23 mouse cellular contexts compared by ENCODE assay signal in the genomic region with DNA sequence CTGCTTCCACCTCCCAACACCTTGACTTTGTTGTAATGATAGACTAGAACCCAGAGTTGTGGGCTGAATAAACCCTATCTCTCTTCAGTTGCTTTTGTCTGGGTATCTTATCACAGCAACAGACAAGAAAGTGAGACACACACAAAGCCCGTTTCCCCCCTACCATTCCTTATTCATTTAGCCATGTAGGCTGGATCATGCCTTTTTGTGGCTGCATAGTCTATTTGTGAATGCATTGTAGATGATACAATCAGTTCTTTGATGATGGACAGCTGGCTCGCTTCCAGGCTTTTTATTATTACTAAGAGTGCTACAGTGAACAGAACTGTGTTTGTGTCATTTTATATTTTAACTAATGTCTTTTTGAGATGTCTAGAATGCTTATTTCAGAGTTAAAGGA.
DNase-seq lines count a peak whose midpoint lies in the region; ATAC-seq and TF ChIP-seq lines count a peak whose summit lies in the region.
"Had no signal": no experiment of that assay in that cellular context is flagged by ENCODE, and none has a peak within 500 bp of the region (broad histone marks: within the 10 kb centered on the region; RNA-seq: fewer than 3 reads in every experiment).

No protein-coding gene starts in this region.

- TF ChIP-seq RAD21 in MEL (IDR thresholded peaks at IDR 0.05; ENCODE audit: low read depth, low read length), result no peak

- no peak for TF ChIP-seq POLR2A in MEL (IDR thresholded peaks at IDR 0.05; ENCODE audit: control insufficient read depth in 1 of 2, insufficient read depth in 1 of 2, low read depth in 1 of 2, low read length in 2 of 2, poor library complexity in 1 of 2)

- H3K9ac ChIP-seq in forebrain, embryonic 14.5 days (ENCODE audit: low read length), result no peak overlapping the region
- no peak overlapping the region for H3K9ac ChIP-seq in hindbrain, embryonic 14.5 days
- H3K9ac ChIP-seq in hindbrain, embryonic 11.5 days (ENCODE audit: low read depth, low read length), result no peak overlapping the region
- H3K9ac ChIP-seq in MEL (ENCODE audit: control insufficient read depth, low read depth, low read length, poor library complexity, severe bottlenecking), result no peak overlapping the region
- H3K9ac ChIP-seq in forebrain, embryonic 16.5 days (replicated peaks; ENCODE audit: low read depth, low read length), result no peak overlapping the region
- H3K9ac ChIP-seq: hindbrain, embryonic 13.5 days had no signal

- H3K4me3 ChIP-seq in forebrain, embryonic 14.5 days (ENCODE audit: low read depth, low read length), result no peak overlapping the region
- no peak overlapping the region for H3K4me3 ChIP-seq in forebrain, embryonic 10.5 days
- H3K4me3 ChIP-seq in hindbrain, embryonic 14.5 days (replicated peaks; ENCODE audit: low read length), result no peak overlapping the region
- H3K4me3 ChIP-seq in hindbrain, embryonic 11.5 days (ENCODE audit: low read depth, low read length), result no peak overlapping the region
- no peak overlapping the region for H3K4me3 ChIP-seq in MEL (ENCODE audit: control insufficient read depth in 1 of 2, insufficient read depth in 1 of 2, low read depth in 2 of 2, low read length in 2 of 2)
- no peak overlapping the region for H3K4me3 ChIP-seq in forebrain, embryonic 16.5 days (replicated peaks; ENCODE audit: low read length)
- H3K4me3 ChIP-seq: heart, adult 2 months; hindbrain, embryonic 13.5 days had no signal

- no peaks in the 10 kb centered on the region for H3K79me2 ChIP-seq in MEL (ENCODE audit: control insufficient read depth, insufficient read depth, low read length, poor library complexity)

- TF ChIP-seq EP300 in MEL (IDR thresholded peaks at IDR 0.05; ENCODE audit: low read depth in 1 of 2, low read length in 2 of 2), result 0 out of 4 replicates have a peak, but pooled peaks of 1 of the 2 experiments have one; percentile 9

- TF ChIP-seq CTCF in MEL (IDR thresholded peaks at IDR 0.05 in 2 of 3, conservative IDR thresholded peaks at IDR 0.05 in 1 of 3; ENCODE audit: control insufficient read depth in 1 of 3, insufficient read depth in 1 of 3, low read depth in 2 of 3, low read length in 3 of 3, poor library complexity in 1 of 3, severe bottlenecking in 1 of 3), result no peak

- no peaks in the 10 kb centered on the region for H3K27me3 ChIP-seq in forebrain, embryonic 14.5 days (replicated peaks; ENCODE audit: control insufficient read depth, insufficient read depth, low read length)
- H3K27me3 ChIP-seq in forebrain, embryonic 10.5 days (ENCODE audit: poor library complexity, severe bottlenecking), result no peaks in the 10 kb centered on the region
- no peaks in the 10 kb centered on the region for H3K27me3 ChIP-seq in hindbrain, embryonic 14.5 days (ENCODE audit: control insufficient read depth, insufficient read depth, low read length)
- no peaks in the 10 kb centered on the region for H3K27me3 ChIP-seq in hindbrain, embryonic 11.5 days (ENCODE audit: control insufficient read depth, insufficient read depth, low read length)
- H3K27me3 ChIP-seq in MEL (ENCODE audit: control insufficient read depth in 1 of 2, insufficient read depth in 2 of 2, low read length in 2 of 2), result peaks cover 0 to 2% of the 10 kb centered on the region in 2 experiments; a peak in 1 of 4 replicates
- H3K27me3 ChIP-seq in forebrain, embryonic 16.5 days (replicated peaks; ENCODE audit: control insufficient read depth, insufficient read depth, low read length), result no peaks in the 10 kb centered on the region
- H3K27me3 ChIP-seq: hindbrain, embryonic 13.5 days had no signal

- peaks cover 4% of the 10 kb centered on the region; the same call in 1 of the 2 replicates for H3K4me1 ChIP-seq in forebrain, embryonic 14.5 days (ENCODE audit: control insufficient read depth, insufficient read depth, low read length)
- peaks cover 6% of the 10 kb centered on the region for H3K4me1 ChIP-seq in forebrain, embryonic 10.5 days
- H3K4me1 ChIP-seq in hindbrain, embryonic 14.5 days (replicated peaks; ENCODE audit: control insufficient read depth, insufficient read depth, low read length), result no peaks in the 10 kb centered on the region
- no peaks in the 10 kb centered on the region for H3K4me1 ChIP-seq in hindbrain, embryonic 11.5 days (replicated peaks; ENCODE audit: control insufficient read depth, insufficient read depth, low read length)
- H3K4me1 ChIP-seq in MEL (ENCODE audit: control insufficient read depth in 1 of 2, insufficient read depth in 2 of 2, low read length in 2 of 2), result peaks cover 0 to 3% of the 10 kb centered on the region in 2 experiments; a peak in 1 of 4 replicates
- H3K4me1 ChIP-seq in forebrain, embryonic 16.5 days (replicated peaks; ENCODE audit: control insufficient read depth, insufficient read depth, low read length), result peaks cover 6% of the 10 kb centered on the region; the same call in 1 of the 2 replicates

- H3K36me3 ChIP-seq in forebrain, embryonic 14.5 days (ENCODE audit: control insufficient read depth, insufficient read depth, low read length), result no peaks in the 10 kb centered on the region
- H3K36me3 ChIP-seq in forebrain, embryonic 10.5 days (replicated peaks), result no peaks in the 10 kb centered on the region
- H3K36me3 ChIP-seq in hindbrain, embryonic 14.5 days (replicated peaks; ENCODE audit: control insufficient read depth, insufficient read depth), result no peaks in the 10 kb centered on the region
- H3K36me3 ChIP-seq in hindbrain, embryonic 11.5 days (ENCODE audit: control insufficient read depth, insufficient read depth, low read length), result no peaks in the 10 kb centered on the region
- H3K36me3 ChIP-seq in MEL (ENCODE audit: control insufficient read depth in 1 of 2, insufficient read depth in 2 of 2, low read length in 2 of 2), result peaks cover 0 to 8% of the 10 kb centered on the region in 2 experiments; a peak in 2 of 4 replicates
- no peaks in the 10 kb centered on the region for H3K36me3 ChIP-seq in forebrain, embryonic 16.5 days (ENCODE audit: control insufficient read depth, insufficient read depth)
- H3K36me3 ChIP-seq: G1E; hindbrain, embryonic 13.5 days had no signal

- WGBS in forebrain, embryonic 14.5 days, result 35% methylated on average over 2 of the region's 2 CpGs
- WGBS in forebrain, embryonic 10.5 days, result 77% methylated on average over 2 of the region's 2 CpGs
- 40% methylated on average over 2 of the region's 2 CpGs for WGBS in hindbrain, embryonic 14.5 days
- WGBS in hindbrain, embryonic 11.5 days, result 75% methylated on average over 2 of the region's 2 CpGs
- WGBS in forebrain, embryonic 16.5 days, result 18% methylated on average over 2 of the region's 2 CpGs

- H3K4me2 ChIP-seq in forebrain, embryonic 14.5 days (ENCODE audit: low read length), result no peak overlapping the region
- no peak overlapping the region for H3K4me2 ChIP-seq in hindbrain, embryonic 14.5 days (replicated peaks)
- no peak overlapping the region for H3K4me2 ChIP-seq in hindbrain, embryonic 11.5 days (replicated peaks; ENCODE audit: low read depth, low read length)
- H3K4me2 ChIP-seq in forebrain, embryonic 16.5 days (ENCODE audit: low read length), result no peak overlapping the region
- H3K4me2 ChIP-seq: heart, embryonic 11.5 days; hindbrain, embryonic 13.5 days had no signal

- ATAC-seq in forebrain, embryonic 14.5 days, result peak; percentile 20; the same call in 1 of the 2 replicates
- ATAC-seq in hindbrain, embryonic 14.5 days (ENCODE audit: low FRiP score), result no peak
- ATAC-seq in hindbrain, embryonic 11.5 days (ENCODE audit: low FRiP score), result no peak
- peak; percentile 71 for ATAC-seq in forebrain, embryonic 16.5 days
- ATAC-seq: hindbrain, postnatal 0 days; intestine, postnatal 0 days had no signal

- peak; percentile 72 for DNase-seq in forebrain, embryonic 14.5 days (ENCODE audit: low spot score)
- DNase-seq in forebrain, embryonic 10.5 days (ENCODE audit: extremely low spot score, low spot score), result no peak
- DNase-seq in hindbrain, embryonic 14.5 days (ENCODE audit: low spot score), result peak; percentile 47
- DNase-seq in hindbrain, embryonic 11.5 days (ENCODE audit: low spot score), result no peak
- DNase-seq in MEL (ENCODE audit: low read depth, low spot score), result peak; percentile 34
- no peak for DNase-seq in embryo, embryonic 9.5 days (ENCODE audit: extremely low spot score)
- DNase-seq: adrenal gland, adult 2 months; adrenal gland, postnatal 14 days; B cell, adult 2 months; cerebellum, adult 11-12 months; cerebellum, adult 8-10 months; cerebellum, postnatal 10 days; cerebellum, postnatal 36 days; embryo, embryonic 11 days; gastrocnemius, postnatal 25 days; heart, adult 2 months; kidney, adult 2 months had no signal

- no peak overlapping the region for H3K27ac ChIP-seq in forebrain, embryonic 14.5 days (ENCODE audit: low read depth, low read length)
- H3K27ac ChIP-seq in forebrain, embryonic 10.5 days, result no peak overlapping the region
- no peak overlapping the region for H3K27ac ChIP-seq in hindbrain, embryonic 14.5 days
- H3K27ac ChIP-seq in hindbrain, embryonic 11.5 days (ENCODE audit: low read depth, low read length), result no peak overlapping the region
- H3K27ac ChIP-seq in MEL (ENCODE audit: control insufficient read depth, low read depth, low read length), result no peak overlapping the region
- no peak overlapping the region; the same call in 1 of the 2 replicates for H3K27ac ChIP-seq in forebrain, embryonic 16.5 days (ENCODE audit: low read length)
- H3K27ac ChIP-seq: heart, adult 2 months; hindbrain, embryonic 13.5 days; hindbrain, postnatal 0 days had no signal

- H3K9me3 ChIP-seq in forebrain, embryonic 14.5 days (replicated peaks; ENCODE audit: control insufficient read depth, low read length), result no peaks in the 10 kb centered on the region
- no peaks in the 10 kb centered on the region for H3K9me3 ChIP-seq in forebrain, embryonic 10.5 days
- no peaks in the 10 kb centered on the region for H3K9me3 ChIP-seq in hindbrain, embryonic 14.5 days (ENCODE audit: control insufficient read depth, low read length)
- no peaks in the 10 kb centered on the region for H3K9me3 ChIP-seq in hindbrain, embryonic 11.5 days (ENCODE audit: control insufficient read depth, low read length)
- no peaks in the 10 kb centered on the region for H3K9me3 ChIP-seq in MEL (replicated peaks; ENCODE audit: insufficient read depth, low read length)
- H3K9me3 ChIP-seq in forebrain, embryonic 16.5 days (ENCODE audit: control insufficient read depth, low read length), result no peaks in the 10 kb centered on the region
- H3K9me3 ChIP-seq: G1E; hindbrain, embryonic 13.5 days had no signal

TF ChIP-seq in MEL, 35 proteins besides CTCF, POLR2A, EP300 and RAD21:
- TF ChIP-seq MEF2A (IDR thresholded peaks at IDR 0.05; ENCODE audit: extremely low read depth, insufficient replicate concordance, low read depth, low read length, poor library complexity, severe bottlenecking) (no peak), HCFC1 (IDR thresholded peaks at IDR 0.05; ENCODE audit: low read depth, low read length) (no peak), NELFE (IDR thresholded peaks at IDR 0.05; ENCODE audit: low read depth, low read length) (no peak), MAZ (IDR thresholded peaks at IDR 0.05; ENCODE audit: low read depth, low read length) (no peak), USF1 (IDR thresholded peaks at IDR 0.05; ENCODE audit: low read depth, low read length) (no peak), ZNF384 (IDR thresholded peaks at IDR 0.05; ENCODE audit: low read depth, low read length) (no peak), UBTF (IDR thresholded peaks at IDR 0.05; ENCODE audit: borderline replicate concordance, insufficient read depth, low read depth, low read length) (no peak), TBP (IDR thresholded peaks at IDR 0.05; ENCODE audit: low read depth, low read length) (no peak)
TF ChIP-seq in MEL: peak in this region for 0.

Comparison
In these comparisons a context has a peak if more than half of its experiments do, and no peak if none do; other contexts are left out.
1. DNase-seq: peak in forebrain, embryonic 14.5 days (single experiment), hindbrain, embryonic 14.5 days (single experiment) and MEL (single experiment); none in forebrain, embryonic 10.5 days (single experiment), hindbrain, embryonic 11.5 days (single experiment) and embryo, embryonic 9.5 days (single experiment).
2. ATAC-seq: peak in forebrain, embryonic 14.5 days (single experiment) and forebrain, embryonic 16.5 days (single experiment); none in hindbrain, embryonic 14.5 days (single experiment) and hindbrain, embryonic 11.5 days (single experiment).